Mouse (Mus musculus) MEL (cell line): ENCODE measurements around the gene Btd. TPM values are rescaled to one million over a fixed set of nuclear protein-coding genes. Genes with fewer than 3 reads are reported as not detected.

Source experiments
- DNase-seq: peaks from one replicate; pipeline ENCODE4 v3.0.0; 2011; ENCODE audit warnings: low read depth, low spot score
- H3K27ac ChIP-seq: 2 replicates; pipeline ENCODE4 v1.5.1; 2012; ENCODE audit warnings: low read depth, mild to moderate bottlenecking, control low read depth, low read length, moderate library complexity; ENCODE audit not compliant: control insufficient read depth
- H3K27me3 ChIP-seq, 2 experiments: fragments of 150-350 bp in 1 of 2; sonication (generic) in 1 of 2; 2 replicates each; pipeline ENCODE4 v1.6.1; 2012; ENCODE audit warnings: low read length in 2 of 2, mild to moderate bottlenecking in 2 of 2, improper control_type of control experiment in 1 of 2, moderate library complexity in 1 of 2; ENCODE audit not compliant: insufficient read depth in 2 of 2, control insufficient read depth in 1 of 2
- H3K36me3 ChIP-seq, 2 experiments: 2 replicates each; pipeline ENCODE4 v1.6.1; 2012 to 2014; ENCODE audit warnings: low read length in 2 of 2, improper control_type of control experiment in 1 of 2, inconsistent platforms in 1 of 2, mild to moderate bottlenecking in 1 of 2; ENCODE audit not compliant: insufficient read depth in 2 of 2, control insufficient read depth in 1 of 2
- H3K4me1 ChIP-seq, 2 experiments: fragments of 150-350 bp in 1 of 2; sonication (generic) in 1 of 2; 2 replicates each; pipeline ENCODE4 v1.6.1; 2012; ENCODE audit warnings: low read length in 2 of 2, improper control_type of control experiment in 1 of 2, mild to moderate bottlenecking in 1 of 2; ENCODE audit not compliant: insufficient read depth in 2 of 2, control insufficient read depth in 1 of 2
- H3K4me3 ChIP-seq, 2 experiments: fragments of 150-350 bp in 1 of 2; sonication (generic) in 1 of 2; 2 replicates each; pipeline ENCODE4 v1.5.1; 2012; ENCODE audit warnings: low read depth in 2 of 2, low read length in 2 of 2, mild to moderate bottlenecking in 2 of 2, moderate library complexity in 2 of 2, control low read depth in 1 of 2, improper control_type of control experiment in 1 of 2; ENCODE audit not compliant: control insufficient read depth in 1 of 2, insufficient read depth in 1 of 2
- H3K79me2 ChIP-seq: 2 replicates; pipeline ENCODE4 v1.6.1; 2012; ENCODE audit warnings: mild to moderate bottlenecking, low read length, moderate library complexity; ENCODE audit not compliant: control insufficient read depth, poor library complexity, insufficient read depth
- H3K9ac ChIP-seq: 2 replicates; pipeline ENCODE4 v1.6.1; 2012; ENCODE audit warnings: low read depth, mild to moderate bottlenecking, control low read depth, low read length, moderate library complexity; ENCODE audit not compliant: control insufficient read depth, poor library complexity, severe bottlenecking
- H3K9me3 ChIP-seq: fragments of 150-350 bp; sonication (generic); replicated peaks from 2 replicates; pipeline ENCODE4 v1.6.1; 2012; ENCODE audit warnings: mild to moderate bottlenecking, low read length, improper control_type of control experiment, moderate library complexity; ENCODE audit not compliant: insufficient read depth
- E2F4 ChIP-seq: IDR thresholded peaks from 2 replicates; pipeline ENCODE4 v1.6.1; 2011; ENCODE audit warnings: low read depth, low read length, improper control_type of control experiment, borderline replicate concordance
- ELF1 ChIP-seq: IDR thresholded peaks from 2 replicates; pipeline ENCODE4 v1.6.1; 2014; ENCODE audit warnings: low read depth, mild to moderate bottlenecking, inconsistent platforms, low read length, improper control_type of control experiment, moderate library complexity
- EP300 ChIP-seq, 2 experiments: IDR thresholded peaks; 2 replicates each; pipeline ENCODE4 v1.6.1; 2011; ENCODE audit warnings: improper control_type of control experiment in 2 of 2, low read length in 2 of 2, low read depth in 1 of 2, mild to moderate bottlenecking in 1 of 2
- KAT2A ChIP-seq: conservative IDR thresholded peaks from 2 replicates; pipeline ENCODE4 v1.6.1; 2012; ENCODE audit warnings: low read depth, low read length, improper control_type of control experiment, inconsistent platforms
- MAFK ChIP-seq: IDR thresholded peaks from 2 replicates; pipeline ENCODE4 v1.6.1; 2011; ENCODE audit warnings: low read depth, mild to moderate bottlenecking, low read length, improper control_type of control experiment, borderline replicate concordance
- MAX ChIP-seq: IDR thresholded peaks from 2 replicates; pipeline ENCODE4 v1.6.1; 2011; ENCODE audit warnings: low read length, improper control_type of control experiment
- MAZ ChIP-seq: IDR thresholded peaks from 2 replicates; pipeline ENCODE4 v1.6.1; 2012; ENCODE audit warnings: low read depth, mild to moderate bottlenecking, inconsistent platforms, low read length, improper control_type of control experiment
- MEF2A ChIP-seq: IDR thresholded peaks from 2 replicates; pipeline ENCODE4 v1.6.1; 2014; ENCODE audit warnings: low read depth, mild to moderate bottlenecking, inconsistent platforms, low read length, improper control_type of control experiment; ENCODE audit not compliant: poor library complexity, insufficient replicate concordance, severe bottlenecking; ENCODE audit errors: extremely low read depth
- MXI1 ChIP-seq: IDR thresholded peaks from 2 replicates; pipeline ENCODE4 v1.6.1; 2011; ENCODE audit warnings: mild to moderate bottlenecking, low read depth, low read length, improper control_type of control experiment
- MYB ChIP-seq: IDR thresholded peaks from 2 replicates; pipeline ENCODE4 v1.6.1; 2011; ENCODE audit warnings: mild to moderate bottlenecking, low read depth, low read length, improper control_type of control experiment
- MYC ChIP-seq: IDR thresholded peaks from 2 replicates; pipeline ENCODE4 v1.6.1; 2011; ENCODE audit warnings: low read depth, mild to moderate bottlenecking, low read length, improper control_type of control experiment, moderate library complexity
- NELFE ChIP-seq: IDR thresholded peaks from 2 replicates; pipeline ENCODE4 v1.6.1; 2011; ENCODE audit warnings: low read depth, low read length, improper control_type of control experiment
- POLR2A ChIP-seq, 2 experiments: IDR thresholded peaks; 2 replicates each; pipeline ENCODE4 v1.6.1; 2011 to 2012; ENCODE audit warnings: low read length in 2 of 2, mild to moderate bottlenecking in 2 of 2, control low read depth in 1 of 2, improper control_type of control experiment in 1 of 2, low read depth in 1 of 2, moderate library complexity in 1 of 2; ENCODE audit not compliant: control insufficient read depth in 1 of 2, insufficient read depth in 1 of 2, poor library complexity in 1 of 2
- POLR2AphosphoS2 ChIP-seq: IDR thresholded peaks from 2 replicates; pipeline ENCODE4 v1.6.1; 2011; ENCODE audit warnings: low read length, improper control_type of control experiment
- POLR2AphosphoS5 ChIP-seq: IDR thresholded peaks from 2 replicates; pipeline ENCODE4 v1.6.1; 2012; ENCODE audit warnings: low read depth, borderline replicate concordance, mild to moderate bottlenecking, inconsistent platforms, low read length, moderate library complexity, mixed read lengths
- RAD21 ChIP-seq: IDR thresholded peaks from 2 replicates; pipeline ENCODE4 v1.6.1; 2011; ENCODE audit warnings: mild to moderate bottlenecking, low read depth, low read length, improper control_type of control experiment
- RCOR1 ChIP-seq: IDR thresholded peaks from 2 replicates; pipeline ENCODE4 v1.6.1; 2012; ENCODE audit warnings: low read depth, mild to moderate bottlenecking, inconsistent platforms, low read length, improper control_type of control experiment
- SIN3A ChIP-seq: IDR thresholded peaks from 2 replicates; pipeline ENCODE4 v1.6.1; 2012; ENCODE audit warnings: low read length, improper control_type of control experiment, inconsistent platforms
- SMC3 ChIP-seq: IDR thresholded peaks from 2 replicates; pipeline ENCODE4 v1.6.1; 2011; ENCODE audit warnings: low read depth, low read length, improper control_type of control experiment
- TBP ChIP-seq: IDR thresholded peaks from 2 replicates; pipeline ENCODE4 v1.8.0; 2011; ENCODE audit warnings: low read depth, low read length, improper control_type of control experiment
- TCF12 ChIP-seq: IDR thresholded peaks from 2 replicates; pipeline ENCODE4 v1.6.1; 2014; ENCODE audit warnings: low read depth, mild to moderate bottlenecking, inconsistent platforms, low read length, improper control_type of control experiment, moderate library complexity
- UBTF ChIP-seq: IDR thresholded peaks from 2 replicates; pipeline ENCODE4 v1.6.1; 2012; ENCODE audit warnings: low read depth, mild to moderate bottlenecking, inconsistent platforms, low read length, improper control_type of control experiment, moderate library complexity, borderline replicate concordance; ENCODE audit not compliant: insufficient read depth
- USF1 ChIP-seq: IDR thresholded peaks from 2 replicates; pipeline ENCODE4 v1.6.1; 2014; ENCODE audit warnings: low read depth, mild to moderate bottlenecking, inconsistent platforms, low read length, improper control_type of control experiment, moderate library complexity
- USF2 ChIP-seq, 2 experiments: IDR thresholded peaks; 2 replicates each; pipeline ENCODE4 v1.6.1; 2011 to 2012; ENCODE audit warnings: improper control_type of control experiment in 2 of 2, low read length in 2 of 2, borderline replicate concordance in 1 of 2, inconsistent platforms in 1 of 2, low read depth in 1 of 2, mild to moderate bottlenecking in 1 of 2; ENCODE audit not compliant: insufficient read depth in 1 of 2
- ZC3H11A ChIP-seq: IDR thresholded peaks from 2 replicates; pipeline ENCODE4 v1.6.1; 2012; ENCODE audit warnings: low read depth, mild to moderate bottlenecking, inconsistent platforms, low read length, improper control_type of control experiment
- ZKSCAN1 ChIP-seq: IDR thresholded peaks from 2 replicates; pipeline ENCODE4 v1.6.1; 2012; ENCODE audit warnings: low read depth, mild to moderate bottlenecking, inconsistent platforms, low read length, improper control_type of control experiment, moderate library complexity
- ZMIZ1 ChIP-seq: IDR thresholded peaks from 2 replicates; pipeline ENCODE4 v1.6.1; 2012; ENCODE audit warnings: low read depth, mild to moderate bottlenecking, inconsistent platforms, low read length, improper control_type of control experiment, moderate library complexity
- ZNF384 ChIP-seq: IDR thresholded peaks from 2 replicates; pipeline ENCODE4 v1.6.1; 2012; ENCODE audit warnings: low read depth, mild to moderate bottlenecking, inconsistent platforms, low read length, improper control_type of control experiment
- polyA plus RNA-seq, 2 experiments: library from polyadenylated mRNA; stranded (reverse) in 1 of 2; unstranded in 1 of 2; fragments of >175 nt in 1 of 2; fragments of >200 nt in 1 of 2; gene quantifications; 2 replicates each; pipeline versions ENCODE4 v1.2.1 to v1.2.4; 2012; ENCODE audit warnings: low replicate concordance in 2 of 2, low read depth in 1 of 2; ENCODE audit not compliant: insufficient read length in 2 of 2, insufficient read depth in 1 of 2, missing spikeins in 1 of 2
- total RNA-seq: library from RNA; depleted of rRNA; stranded (reverse); fragments of 300-350 nt; gene quantifications from 2 replicates; pipeline ENCODE4 v1.2.3, GENCODE M21; 2012

The Btd gene
- total and polyA plus RNA-seq, 3 experiments: 7.2 to 12.9 TPM; not detected in 1

- no peaks in the 10 kb centered on the region for H3K9me3 ChIP-seq
- TF ChIP-seq POLR2AphosphoS2 (peak; percentile 85; the same call in 1 of the 2 replicates), POLR2AphosphoS5 (peak; percentile 85; the same call in 1 of the 2 replicates), SMC3 (0 out of 2 replicates have a peak, but pooled peaks have one; percentile 7), RAD21 (no peak), EP300 (IDR thresholded peaks at IDR 0.05; ENCODE audit: low read depth in 1 of 2, low read length in 2 of 2) (no peak), POLR2A (IDR thresholded peaks at IDR 0.05; ENCODE audit: control insufficient read depth in 1 of 2, insufficient read depth in 1 of 2, low read depth in 1 of 2, low read length in 2 of 2, poor library complexity in 1 of 2) (peak in 1 of 2 experiments; percentile 39; a peak in 1 of 4 replicates)
- H3K9ac ChIP-seq: peak overlapping the region; percentile 38
- peak overlapping the region; percentile 91 for H3K27ac ChIP-seq
- peaks cover 12 to 33% of the 10 kb centered on the region in 2 experiments for H3K4me1 ChIP-seq
- no peak for DNase-seq
- peaks cover 7% of the 10 kb centered on the region for H3K79me2 ChIP-seq
- no peaks in the 10 kb centered on the region for H3K27me3 ChIP-seq
- no peak overlapping the region for H3K4me3 ChIP-seq
- H3K36me3 ChIP-seq: peaks cover 0 to 33% of the 10 kb centered on the region in 2 experiments; a peak in 2 of 4 replicates
These were observed 11.8 kb downstream of the Btd start for GRCm38 (mm10) chr14:31652624-31653023.

GRCm38 (mm10) chr14:31653101-31653875, 12.5 kb downstream of the Btd start:
- peaks cover 13 to 38% of the 10 kb centered on the region in 2 experiments for H3K4me1 ChIP-seq
- no peaks in the 10 kb centered on the region for H3K9me3 ChIP-seq
- H3K4me3 ChIP-seq: no peak overlapping the region
- peak overlapping the region; percentile 91 for H3K27ac ChIP-seq
- peaks cover 0 to 34% of the 10 kb centered on the region in 2 experiments; a peak in 2 of 4 replicates for H3K36me3 ChIP-seq
- DNase-seq: peak; percentile 92
- H3K27me3 ChIP-seq: no peaks in the 10 kb centered on the region
- peaks cover 7% of the 10 kb centered on the region for H3K79me2 ChIP-seq
- H3K9ac ChIP-seq: peak overlapping the region; percentile 27
- TF ChIP-seq USF2 (IDR thresholded peaks at IDR 0.05; ENCODE audit: borderline replicate concordance in 1 of 2, insufficient read depth in 1 of 2, low read depth in 1 of 2, low read length in 2 of 2): no peak
- peak; percentile 59; the same call in 1 of the 2 replicates for TF ChIP-seq KAT2A
- TF ChIP-seq EP300 (IDR thresholded peaks at IDR 0.05; ENCODE audit: low read depth in 1 of 2, low read length in 2 of 2): peak; percentile 100
- TF ChIP-seq POLR2AphosphoS5: no peak
- TF ChIP-seq UBTF: no peak
- TF ChIP-seq ZNF384: no peak
- TF ChIP-seq POLR2AphosphoS2: peak; percentile 96
- TF ChIP-seq MAFK: no peak; the same call in 1 of the 2 replicates
- peak; percentile 98 for TF ChIP-seq SIN3A
- TF ChIP-seq SMC3: no peak
- TF ChIP-seq RCOR1: peak; percentile 85
- TF ChIP-seq USF1: peak; percentile 88
- TF ChIP-seq ELF1: 0 out of 2 replicates have a peak, but pooled peaks have one; percentile 16
- TF ChIP-seq ZKSCAN1: no peak
- TF ChIP-seq TCF12: peak; percentile 97
- TF ChIP-seq MYB: peak; percentile 100
- peak; percentile 85 for TF ChIP-seq E2F4
- TF ChIP-seq ZMIZ1: peak; percentile 99
- TF ChIP-seq MXI1: peak; percentile 95
- TF ChIP-seq MYC: peak; percentile 99
- no peak for TF ChIP-seq ZC3H11A
- TF ChIP-seq MAX: peak; percentile 99
- peak; percentile 98 for TF ChIP-seq TBP
- peak; percentile 94 for TF ChIP-seq NELFE
- peak; percentile 73; the same call in 1 of the 2 replicates for TF ChIP-seq MEF2A
- peak; percentile 80; the same call in 1 of the 2 replicates for TF ChIP-seq MAZ
